Comparison of ENCODE assay signal across 24 mouse cellular contexts in the genomic region with DNA sequence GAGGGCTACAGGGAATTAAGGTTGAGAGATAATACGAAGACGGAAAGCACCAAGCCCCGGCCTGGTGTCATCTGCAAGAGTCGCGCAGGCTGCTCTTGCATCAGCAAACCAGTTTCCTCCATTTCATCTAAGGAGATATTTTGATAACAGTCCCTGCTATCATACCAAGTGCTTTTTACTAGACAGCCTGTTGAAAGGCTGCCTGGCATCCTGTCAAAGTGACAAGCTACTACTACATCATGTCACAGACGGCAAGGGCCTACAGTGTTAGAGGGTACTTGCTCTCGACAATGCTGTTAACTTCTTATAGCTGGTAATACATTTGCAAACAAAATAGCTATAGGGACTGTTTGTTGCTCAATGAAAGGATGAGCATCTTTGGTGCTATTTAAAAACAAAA.
"Had no signal": no experiment of that assay in that cellular context is flagged by ENCODE, and none has a peak within 500 bp of the region (broad histone marks: within the 10 kb centered on the region; RNA-seq: fewer than 3 reads in every experiment).

No protein-coding gene starts in this region.

- H3K36me3 ChIP-seq: embryonic facial prominence, embryonic 12.5 days; embryonic facial prominence, embryonic 13.5 days; embryonic facial prominence, embryonic 15.5 days; forebrain, embryonic 12.5 days; heart, embryonic 10.5 days had no signal

- DNase-seq: cerebellum, adult 2 months; cerebellum, adult 8-10 months; cerebellum, adult 9-10 months; cerebellum, adult 9-11 months; cerebellum, postnatal 10 days; cerebellum, postnatal 14 days; cerebellum, postnatal 25 days; cerebellum, postnatal 36 days; gastrocnemius, adult 2 months; gastrocnemius, postnatal 10 days; gastrocnemius, postnatal 14 days; gastrocnemius, postnatal 25 days; gastrocnemius, postnatal 36 days; heart, adult 18-20 months; heart, adult 2 months had no signal

- H3K4me2 ChIP-seq: embryonic facial prominence, embryonic 12.5 days; embryonic facial prominence, embryonic 13.5 days; embryonic facial prominence, embryonic 15.5 days; forebrain, embryonic 12.5 days; forebrain, embryonic 13.5 days had no signal

- H3K27me3 ChIP-seq: embryonic facial prominence, embryonic 12.5 days; embryonic facial prominence, embryonic 13.5 days; embryonic facial prominence, embryonic 15.5 days; forebrain, embryonic 12.5 days; forebrain, embryonic 13.5 days had no signal

- H3K9me3 ChIP-seq: embryonic facial prominence, embryonic 10.5 days; embryonic facial prominence, embryonic 12.5 days; embryonic facial prominence, embryonic 13.5 days; embryonic facial prominence, embryonic 15.5 days; forebrain, embryonic 10.5 days; forebrain, embryonic 12.5 days; forebrain, embryonic 13.5 days; heart, embryonic 10.5 days had no signal

- H3K9ac ChIP-seq: embryonic facial prominence, embryonic 12.5 days; embryonic facial prominence, embryonic 13.5 days; embryonic facial prominence, embryonic 15.5 days; forebrain, embryonic 12.5 days; forebrain, embryonic 13.5 days had no signal

- H3K27ac ChIP-seq: embryonic facial prominence, embryonic 10.5 days; embryonic facial prominence, embryonic 12.5 days; embryonic facial prominence, embryonic 13.5 days; embryonic facial prominence, embryonic 15.5 days; forebrain, embryonic 10.5 days; forebrain, embryonic 12.5 days; forebrain, embryonic 13.5 days; gastrocnemius, adult 2 months; heart, adult 2 months; heart, embryonic 10.5 days had no signal

- ATAC-seq: forebrain, embryonic 13.5 days had no signal

- H3K4me3 ChIP-seq: embryonic facial prominence, embryonic 10.5 days; embryonic facial prominence, embryonic 12.5 days; embryonic facial prominence, embryonic 13.5 days; embryonic facial prominence, embryonic 15.5 days; erythroblast, embryonic 14.5 days; forebrain, embryonic 10.5 days; forebrain, embryonic 12.5 days; forebrain, embryonic 13.5 days; gastrocnemius, adult 2 months; heart, adult 2 months; heart, embryonic 10.5 days had no signal
